ENCODE assay signal across 8 mouse cellular contexts in the genomic region with DNA sequence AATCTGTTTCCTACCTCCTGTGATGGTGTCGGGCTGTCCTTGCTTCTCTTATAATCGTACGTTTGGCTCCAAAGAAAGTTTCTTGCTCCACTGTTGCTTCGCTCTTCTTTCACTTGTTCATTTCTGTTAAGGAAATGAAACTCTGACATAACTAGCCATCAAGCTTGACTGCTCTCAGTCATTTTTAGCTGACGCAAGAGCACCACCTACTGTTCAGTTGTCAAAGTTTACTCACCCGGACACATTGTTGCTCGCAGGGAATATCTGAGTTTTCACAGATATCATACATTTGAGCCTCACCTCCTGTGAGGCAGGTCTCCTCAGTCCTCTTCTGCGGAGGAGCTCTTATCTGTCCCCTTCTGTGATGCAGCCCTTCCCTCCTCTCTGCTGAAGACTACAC. TPM values are rescaled to one million over a fixed set of nuclear protein-coding genes. Genes with fewer than 3 reads are reported as not detected.
A peak's percentile ranks its signal among the peaks of the same experiment; 100 is the strongest.
DNase-seq lines count a peak whose midpoint lies in the region; ATAC-seq and TF ChIP-seq lines count a peak whose summit lies in the region.

No protein-coding gene starts in this region.

- peak; percentile 76 for DNase-seq in intestine, embryonic 14.5 days (ENCODE audit: low spot score)
- peak; percentile 46 for DNase-seq in ES-E14 (ENCODE audit: low read depth, low spot score)
- peak; percentile 68 for DNase-seq in c-Kit-positive CD71-positive TER-119-positive erythroid progenitor cells, embryonic 14.5 days (ENCODE audit: low spot score)
- peak; percentile 74 to 85 for DNase-seq in heart, postnatal 10 days
- peak; percentile 36 to 52 for DNase-seq in left cerebral cortex, adult 2 months (ENCODE audit: extremely low spot score in 1 of 2, low spot score in 2 of 2)
- DNase-seq in naive thymus-derived CD4-positive, alpha-beta T cell, adult 2 months (ENCODE audit: low read depth) = peak; percentile 55

- H3K27me3 ChIP-seq in intestine, embryonic 14.5 days (replicated peaks; ENCODE audit: control insufficient read depth, insufficient read depth, low read length) = no peaks in the 10 kb centered on the region
- H3K27me3 ChIP-seq in intestine, embryonic 15.5 days (replicated peaks) = no peaks in the 10 kb centered on the region

- ATAC-seq in intestine, embryonic 14.5 days (replicated peaks; ENCODE audit: low FRiP score, low TSS enrichment, low read depth) = no peak
- ATAC-seq in intestine, embryonic 15.5 days = no peak
- no peak for ATAC-seq in erythroblast, adult 5-6 weeks (replicated peaks; ENCODE audit: low FRiP score, poor library complexity, severe bottlenecking)

- 63% methylated on average over 8 of the region's 8 CpGs for WGBS in intestine, embryonic 14.5 days
- WGBS in intestine, embryonic 15.5 days = 52% methylated on average over 8 of the region's 8 CpGs

- intact Hi-C loops in heart, postnatal 10 days (cut with DNase I) = no loop called here
- intact Hi-C loops in left cerebral cortex, adult 2 months (cut with DNase I) = no loop called here

- in situ Hi-C loops in ES-E14 (cut with MboI; ENCODE audit: low sequenced_read_pairs in 2 of 2, unreplicated experiment in 2 of 2) = no loop called here

- peak; percentile 71 for TF ChIP-seq CTCF in left cerebral cortex, adult 2 months (IDR thresholded peaks at IDR 0.05)

- H3K4me2 ChIP-seq in intestine, embryonic 14.5 days (ENCODE audit: low read length) = no peak overlapping the region
- H3K4me2 ChIP-seq in intestine, embryonic 15.5 days (replicated peaks) = no peak overlapping the region

- H3K9ac ChIP-seq in intestine, embryonic 14.5 days (ENCODE audit: low read length) = no peak overlapping the region
- H3K9ac ChIP-seq in intestine, embryonic 15.5 days = no peak overlapping the region
- H3K9ac ChIP-seq in ES-E14 (ENCODE audit: insufficient read depth, low read depth, low read length, poor library complexity, severe bottlenecking) = no peak overlapping the region

- H3K9me3 ChIP-seq in intestine, embryonic 14.5 days (ENCODE audit: control insufficient read depth, low read length) = no peaks in the 10 kb centered on the region
- no peaks in the 10 kb centered on the region for H3K9me3 ChIP-seq in intestine, embryonic 15.5 days
- H3K9me3 ChIP-seq in ES-E14 (ENCODE audit: control insufficient read depth, insufficient read depth, low read depth, low read length) = no peaks in the 10 kb centered on the region

- no peaks in the 10 kb centered on the region for H3K4me1 ChIP-seq in intestine, embryonic 14.5 days (replicated peaks; ENCODE audit: control insufficient read depth, insufficient read depth, low read length)
- H3K4me1 ChIP-seq in intestine, embryonic 15.5 days (replicated peaks) = 0 out of 2 replicates have a peak, but pooled peaks cover 2% of the 10 kb centered on the region
- H3K4me1 ChIP-seq in ES-E14 (ENCODE audit: control insufficient read depth in 2 of 2, insufficient read depth in 2 of 2, low read length in 2 of 2, poor library complexity in 1 of 2) = no peaks in the 10 kb centered on the region

- H3K36me3 ChIP-seq in intestine, embryonic 14.5 days (ENCODE audit: control insufficient read depth, insufficient read depth, low read length) = peaks cover 74% of the 10 kb centered on the region
- peaks cover 10% of the 10 kb centered on the region for H3K36me3 ChIP-seq in intestine, embryonic 15.5 days
- H3K36me3 ChIP-seq in ES-E14 (ENCODE audit: control insufficient read depth, insufficient read depth, low read length, poor library complexity, severe bottlenecking) = peaks cover 8% of the 10 kb centered on the region

- no peak overlapping the region for H3K4me3 ChIP-seq in intestine, embryonic 14.5 days (ENCODE audit: low read depth, low read length)
- no peak overlapping the region for H3K4me3 ChIP-seq in intestine, embryonic 15.5 days (replicated peaks)
- H3K4me3 ChIP-seq in ES-E14 (ENCODE audit: insufficient read depth in 1 of 2, low read depth in 1 of 2, low read length in 2 of 2, poor library complexity in 1 of 2, severe bottlenecking in 1 of 2) = no peak overlapping the region
- H3K4me3 ChIP-seq in left cerebral cortex, adult 2 months = no peak overlapping the region

- no peak overlapping the region for H3K27ac ChIP-seq in intestine, embryonic 14.5 days (ENCODE audit: low read depth)
- H3K27ac ChIP-seq in intestine, embryonic 15.5 days = no peak overlapping the region
- H3K27ac ChIP-seq in ES-E14 (ENCODE audit: insufficient read depth, low read depth, low read length, poor library complexity, severe bottlenecking) = no peak overlapping the region
- H3K27ac ChIP-seq in left cerebral cortex, adult 2 months = no peak overlapping the region

TF ChIP-seq in ES-E14, 5 proteins besides CTCF, POLR2A, EP300 and RAD21:
- TF ChIP-seq HCFC1 (IDR thresholded peaks at IDR 0.05; ENCODE audit: borderline replicate concordance, insufficient read depth, low read length) (no peak), ZC3H11A (IDR thresholded peaks at IDR 0.05; ENCODE audit: borderline replicate concordance, low read depth, low read length) (0 out of 2 replicates have a peak, but pooled peaks have one; percentile 64), ZNF384 (IDR thresholded peaks at IDR 0.05; ENCODE audit: low read depth, low read length) (no peak), CHD2 (IDR thresholded peaks at IDR 0.05; ENCODE audit: low read depth, low read length) (no peak), MAFK (IDR thresholded peaks at IDR 0.05; ENCODE audit: insufficient read depth, low read depth, low read length) (no peak)

RNA-seq across cellular contexts. Expression of gene Ryk, which starts 44.8 kb away (rescaled TPM):
- 24.4 and 24.9 TPM in 2 replicates for polyA plus RNA-seq in intestine, embryonic 14.5 days (2014; fragmentation: Nextera tagmentation; extraction: Ambion mirVana)
- 19.7 and 21.2 TPM in 2 replicates for polyA plus RNA-seq in intestine, embryonic 15.5 days (2015; fragmentation: Nextera tagmentation; extraction: Ambion mirVana)
- total RNA-seq in ES-E14 (2012; rRNA removed) = 72.0 and 72.3 TPM in 2 replicates
- total RNA-seq in heart, postnatal 10 days (2021) = 10 to 100 TPM; 43.9 to 50.9 TPM
- total RNA-seq in left cerebral cortex, adult 2 months (2021) = 10 to 100 TPM; 35.4 to 42.5 TPM
- total RNA-seq in erythroblast, adult 5-6 weeks (2015; ENCODE audit: low replicate concordance) = 0.42 and 1.3 TPM in 2 replicates
- 0.68 and 2.1 TPM in 2 replicates for total RNA-seq in erythroblast, adult 5-6 weeks (2017; ENCODE audit: low replicate concordance)

Comparison
In these comparisons a context has a peak if more than half of its experiments do, and no peak if none do; other contexts are left out.
1. RNA of gene Ryk, which starts 44.8 kb away (total RNA-seq): 72.0 to 72.3 TPM in ES-E14, 43.9 to 50.9 TPM in heart, postnatal 10 days and 35.4 to 42.5 TPM in left cerebral cortex, adult 2 months; 0.42 to 2.1 TPM in erythroblast, adult 5-6 weeks; every median in the first group is over 10 times any median in the second.
2. Peak in every context shown above with its lines, with median percentiles within 50 percentile points of each other: DNase-seq.